Mouse (Mus musculus): ENCODE results near the gene Atp9a.

Atp9a gene

DNA sequence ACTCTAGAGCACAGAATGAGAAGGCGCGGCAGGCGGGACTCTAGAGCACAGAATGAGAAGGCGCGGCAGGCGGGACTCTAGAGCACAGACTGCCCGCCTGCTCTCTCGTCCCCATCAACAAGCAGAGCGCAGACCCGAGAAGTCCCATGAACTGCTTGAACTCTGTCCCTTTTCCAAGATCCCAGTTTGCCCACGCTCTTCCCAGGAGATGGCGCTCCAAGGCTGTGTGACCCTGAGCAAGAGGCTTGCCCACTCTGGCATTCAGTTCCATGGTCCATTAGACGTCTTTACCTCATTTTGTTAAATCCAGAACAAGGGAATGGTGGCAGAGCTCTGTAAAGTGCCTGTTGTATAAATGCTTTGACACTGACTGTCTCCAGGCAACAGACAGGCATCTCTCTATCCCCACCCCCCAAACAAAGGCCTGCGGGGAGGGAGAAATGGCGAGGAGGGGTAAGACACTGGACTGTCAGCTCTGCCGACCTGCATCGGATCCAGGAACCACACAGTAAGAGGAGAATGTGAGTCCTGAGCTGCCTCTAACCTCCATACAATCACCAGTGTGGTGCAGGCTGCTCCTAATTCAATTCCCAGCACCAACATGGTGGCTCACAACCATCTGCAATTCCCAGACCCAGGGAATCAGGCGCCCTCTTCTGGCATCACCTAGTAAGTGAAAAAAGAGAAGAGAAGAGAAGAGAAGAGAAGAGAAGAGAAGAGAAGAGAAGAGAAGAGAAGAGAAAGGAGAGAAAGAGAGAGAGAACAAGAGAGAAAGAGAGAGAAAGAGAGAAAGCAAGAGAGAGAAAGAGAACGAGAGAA, 62.6 kb downstream of the Atp9a start:
- no peak for DNase-seq

DNA sequence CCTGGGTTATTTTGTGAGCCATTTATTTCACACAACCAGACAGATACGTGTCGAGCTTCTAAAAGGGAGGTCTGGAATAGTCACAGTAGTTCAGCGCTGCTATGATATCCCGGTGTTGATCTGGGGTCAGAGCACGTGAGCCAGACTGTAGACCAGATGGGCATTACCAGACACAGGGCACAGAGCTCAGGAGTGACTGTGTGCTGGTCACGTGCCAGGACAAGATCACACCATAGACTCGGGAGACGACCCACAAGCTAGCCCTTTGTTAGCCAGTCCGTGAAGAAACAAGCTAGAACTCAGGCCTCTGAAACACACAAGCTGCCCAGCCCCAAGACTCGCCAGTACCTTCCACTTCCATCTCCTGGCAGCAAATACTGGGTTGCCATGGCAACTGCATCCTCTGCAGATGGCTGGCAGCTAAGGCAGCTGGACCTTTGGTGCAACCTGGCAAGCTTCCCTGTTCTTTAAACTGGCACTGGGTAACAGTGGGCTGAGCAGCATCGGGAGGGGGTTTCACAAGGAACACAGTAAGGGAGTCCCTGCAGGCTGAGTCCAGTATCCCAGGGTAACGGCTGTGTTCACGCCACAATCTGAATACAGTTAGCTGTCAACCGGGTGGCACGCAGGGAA, 63.4 kb downstream of the Atp9a start:
- no peak for DNase-seq

DNA sequence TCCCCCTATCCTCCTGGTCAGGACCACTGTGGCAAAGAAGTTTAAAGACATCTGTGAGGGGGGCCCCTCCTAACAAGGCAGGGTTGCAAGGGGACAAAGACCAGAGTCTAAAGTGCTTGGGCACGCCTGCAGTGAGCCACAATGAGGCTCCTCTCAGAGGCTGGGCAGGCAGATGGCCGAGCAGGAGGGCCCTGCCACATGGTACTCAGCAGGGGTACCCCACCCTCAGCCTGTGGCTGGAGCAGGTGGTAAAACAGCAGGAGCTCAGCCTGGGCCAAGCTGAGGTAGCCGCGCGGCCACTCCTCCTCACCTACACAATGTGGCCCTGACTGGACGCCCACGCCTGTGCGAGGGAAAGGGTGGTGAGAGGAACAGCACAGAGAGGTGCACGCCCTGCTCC, 64.6 kb downstream of the Atp9a start:
- DNase-seq = no peak

- no peak for DNase-seq
These were observed 70.5 kb downstream of the Atp9a start for GRCm38 (mm10) chr2:168671724-168672123.

DNA sequence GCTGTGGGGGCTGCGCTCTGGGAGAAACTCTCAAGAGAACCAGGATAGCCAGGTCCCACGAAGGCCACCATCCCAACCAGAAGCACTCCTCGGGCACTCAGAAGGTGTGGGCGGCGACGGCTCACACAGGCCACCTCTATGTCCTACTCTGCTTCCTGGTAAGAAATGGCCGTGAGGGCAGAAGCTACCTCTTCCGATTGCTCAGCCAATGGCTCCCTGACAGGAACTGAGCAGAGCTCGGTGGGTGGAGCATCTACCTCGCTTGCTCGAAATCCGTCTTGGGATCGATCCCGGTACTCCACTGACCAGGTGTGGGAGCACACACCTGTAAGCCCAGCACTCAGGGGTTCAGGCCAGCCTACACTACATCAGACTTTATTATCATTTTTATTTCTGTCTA, 72.0 kb downstream of the Atp9a start:
- no peak for DNase-seq

DNA sequence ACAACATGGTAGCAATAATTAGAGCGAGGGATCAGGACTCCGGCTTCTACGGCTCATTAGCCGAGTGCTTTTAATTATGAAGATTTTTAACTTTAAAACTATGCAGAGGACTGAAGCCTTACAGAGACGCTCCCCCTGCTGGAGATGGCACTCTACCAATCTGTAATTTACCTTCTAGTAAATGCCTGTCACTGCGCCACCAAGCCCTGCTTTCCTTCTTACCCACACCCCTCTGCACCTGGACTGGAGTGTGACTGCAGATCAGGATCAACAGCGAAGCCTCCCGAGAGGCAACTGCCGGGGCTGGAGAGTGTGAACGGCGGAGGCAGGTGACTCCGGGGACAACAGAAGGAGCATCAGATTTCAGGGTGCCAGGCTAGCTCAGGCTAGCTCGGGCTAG, 72.4 kb downstream of the Atp9a start:
- DNase-seq = peak; percentile 19

DNA sequence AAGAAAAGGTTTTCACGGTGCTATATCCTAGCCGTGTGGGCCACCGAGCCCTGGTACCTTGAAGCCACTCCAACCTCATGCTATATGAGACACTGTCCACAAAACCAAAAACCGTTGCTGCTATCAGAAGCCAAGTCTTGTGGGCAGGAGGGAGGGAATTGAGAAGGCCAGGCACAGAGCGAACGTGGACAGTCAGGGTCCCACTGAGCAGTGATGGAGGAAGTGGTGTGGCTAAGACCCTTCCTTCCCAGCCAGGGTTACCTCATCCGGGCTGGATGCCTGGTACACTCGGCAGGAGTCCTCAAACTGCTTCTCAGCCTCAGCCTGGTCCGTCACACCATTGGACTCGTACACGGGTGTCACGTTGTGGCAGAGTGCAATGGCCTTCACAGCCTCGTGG, 74.5 kb downstream of the Atp9a start:
- DNase-seq = no peak

- DNase-seq = no peak
These were observed 76.5 kb downstream of the Atp9a start for GRCm38 (mm10) chr2:168665680-168666079.

- no peak for DNase-seq
These were observed 78.5 kb downstream of the Atp9a start for GRCm38 (mm10) chr2:168663716-168664115.

- DNase-seq = peak; percentile 59
These were observed 79.0 kb downstream of the Atp9a start for GRCm38 (mm10) chr2:168663216-168663615.

DNA sequence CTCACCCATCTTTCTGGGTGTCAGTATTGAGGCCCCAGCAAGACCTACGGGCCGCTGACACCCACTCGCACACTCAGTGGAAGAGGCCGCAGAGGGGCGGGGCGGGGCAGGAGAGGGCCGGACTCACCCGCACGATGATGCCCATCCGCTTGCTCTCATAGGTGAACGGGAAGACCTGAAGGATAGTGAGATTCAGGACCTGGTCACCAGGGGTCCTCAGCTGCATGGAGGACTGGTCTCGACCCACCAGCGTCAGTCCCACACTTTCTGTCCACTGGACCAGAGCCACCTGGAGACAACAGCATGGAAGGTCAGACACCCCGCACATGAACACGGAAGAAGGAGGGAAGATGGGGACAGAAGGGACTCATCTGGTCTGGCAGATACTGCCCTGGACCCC, 80.4 kb downstream of the Atp9a start:
- no peak for DNase-seq

GRCm38 (mm10) chr2:168660344-168660743, 81.9 kb downstream of the Atp9a start:
- DNase-seq = no peak

GRCm38 (mm10) chr2:168658551-168658950, 83.7 kb downstream of the Atp9a start:
- DNase-seq = no peak

DNA sequence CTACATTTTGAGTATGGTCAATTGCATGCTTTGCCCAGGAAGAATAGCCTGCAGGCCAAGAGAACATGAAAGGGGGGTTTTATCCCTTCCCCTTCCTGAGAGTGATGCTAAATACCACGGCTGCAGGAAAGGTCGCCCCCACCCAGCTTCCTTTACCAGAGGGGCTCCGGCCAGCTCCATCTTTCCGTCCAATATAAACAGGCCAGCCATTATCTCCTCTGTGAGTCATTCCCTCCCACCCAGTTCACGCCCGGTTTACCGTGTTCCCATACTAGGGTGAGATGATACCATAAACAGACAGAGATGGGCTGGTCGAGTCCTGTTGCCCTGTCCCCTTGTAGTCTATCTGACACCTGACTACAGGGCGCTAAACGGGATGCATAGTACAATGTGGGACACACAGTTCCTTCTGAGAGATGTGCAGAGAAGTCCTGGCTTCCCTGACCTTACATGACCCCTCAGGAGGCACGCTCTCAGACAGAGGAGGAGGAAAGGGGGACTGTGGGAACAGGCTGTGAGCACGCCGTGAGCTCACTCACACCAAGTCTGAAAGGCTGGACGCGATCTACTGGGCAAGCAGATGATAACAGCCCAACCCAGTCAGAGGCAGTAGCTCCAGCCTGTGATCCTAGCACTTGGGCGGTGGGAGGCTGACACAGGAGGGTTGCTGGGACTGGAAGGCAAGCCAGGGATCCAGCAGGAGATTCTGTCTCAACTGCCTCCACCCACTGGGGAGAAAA, 85.5 kb downstream of the Atp9a start:
- no peak for DNase-seq

- DNase-seq = no peak
These were observed 87.1 kb downstream of the Atp9a start for GRCm38 (mm10) chr2:168654983-168655669.

DNA sequence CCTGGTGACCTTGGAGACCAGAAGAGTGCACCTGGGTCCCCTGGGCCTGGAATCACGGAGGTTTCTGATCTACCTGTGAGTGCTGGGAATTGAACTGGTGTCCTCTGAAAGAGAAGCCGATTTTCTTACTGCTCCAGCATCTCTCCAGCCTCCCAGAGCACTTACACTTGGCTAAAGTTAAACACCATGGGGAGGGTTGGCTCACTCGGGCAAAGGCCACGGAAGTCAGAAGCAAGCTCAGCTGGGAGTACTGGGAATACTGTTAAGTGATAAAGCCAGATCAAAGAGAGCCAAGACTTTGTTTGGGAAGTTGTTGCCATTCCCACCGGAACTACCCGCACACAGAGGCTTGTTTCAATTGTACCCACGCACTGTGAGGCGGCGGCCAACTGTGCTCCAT, 87.7 kb downstream of the Atp9a start:
- no peak for DNase-seq

DNA sequence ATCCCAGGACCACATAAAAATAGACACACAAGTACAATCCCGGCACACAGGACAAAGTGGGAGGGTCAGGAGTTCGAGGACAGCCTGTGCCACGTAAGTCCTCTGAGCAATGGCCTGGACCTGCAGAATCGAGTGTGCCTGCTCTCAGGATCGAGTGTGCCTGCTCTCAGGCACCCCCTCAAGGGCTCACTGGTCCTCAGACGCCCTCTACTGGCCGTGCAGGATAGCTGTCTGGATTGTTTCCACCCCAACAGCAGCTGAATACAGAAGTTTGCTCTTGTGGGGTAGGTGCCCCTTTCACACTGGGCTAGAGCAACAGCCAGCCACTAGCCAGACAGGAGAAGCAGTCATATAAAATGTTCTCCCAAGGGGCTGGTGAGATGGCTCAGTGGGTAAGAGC, 90.5 kb downstream of the Atp9a start:
- DNase-seq = no peak

DNA sequence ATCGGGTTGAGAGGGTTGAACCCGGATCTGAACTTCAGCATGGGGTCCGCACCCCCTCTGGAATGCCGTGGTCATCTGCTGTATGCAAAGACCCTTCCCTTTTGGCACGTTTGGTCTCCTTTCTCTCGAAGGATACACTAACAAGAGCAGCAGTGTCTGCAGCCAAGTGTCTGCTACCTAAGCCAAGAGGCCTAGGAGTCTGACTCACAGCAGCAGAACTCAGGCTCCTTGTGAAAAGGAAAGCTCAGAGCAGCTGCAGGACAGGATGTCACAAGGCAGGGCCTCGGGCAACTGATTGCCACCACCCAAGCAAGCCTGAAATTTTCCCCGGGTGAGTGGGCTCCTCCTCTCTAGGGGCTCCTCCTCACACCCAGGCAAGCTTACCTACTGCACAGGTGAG, 94.0 kb downstream of the Atp9a start:
- no peak for DNase-seq

DNA sequence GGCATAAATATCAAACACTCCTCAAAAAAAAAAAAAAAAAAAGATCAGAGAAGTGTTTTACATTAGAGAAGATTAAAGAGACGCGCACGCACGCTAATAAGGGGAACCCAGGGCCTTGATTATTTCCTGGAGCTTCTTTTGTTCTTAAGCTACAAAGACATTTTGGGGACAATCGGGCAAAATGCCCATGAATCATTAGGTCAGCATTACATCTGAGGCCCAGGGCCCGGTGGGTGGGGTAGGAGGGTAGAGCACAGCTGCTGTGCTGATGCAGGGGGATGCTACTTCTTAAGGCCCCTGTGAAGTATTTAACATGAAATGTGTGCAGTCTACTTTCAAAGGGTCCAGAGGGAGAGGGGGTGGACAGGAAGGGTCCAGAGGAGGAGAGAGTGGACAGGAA, 97.4 kb downstream of the Atp9a start:
- no peak for DNase-seq

GRCm38 (mm10) chr2:168643524-168644177, 98.6 kb downstream of the Atp9a start:
- DNase-seq = no peak

- DNase-seq = no peak
These were observed 100.0 kb downstream of the Atp9a start for GRCm38 (mm10) chr2:168642187-168642586.

GRCm38 (mm10) chr2:168640460-168640859, 101.7 kb downstream of the Atp9a start:
- DNase-seq = no peak

GRCm38 (mm10) chr2:168634881-168635280, 107.3 kb downstream of the Atp9a start:
- DNase-seq = no peak
